Mouse (Mus musculus): ENCODE measurements around the gene Clec4f. TPM values are rescaled to one million over a fixed set of nuclear protein-coding genes. Genes with fewer than 3 reads are reported as not detected.
"Not testable (repeated sequence)": the region's sequence is repeated elsewhere in the genome, so short reads cannot be mapped to it uniquely, and the experiment has no call there.

Clec4f gene
- polyA plus RNA-seq, 1 experiment from 2014 or later: not detected

DNA sequence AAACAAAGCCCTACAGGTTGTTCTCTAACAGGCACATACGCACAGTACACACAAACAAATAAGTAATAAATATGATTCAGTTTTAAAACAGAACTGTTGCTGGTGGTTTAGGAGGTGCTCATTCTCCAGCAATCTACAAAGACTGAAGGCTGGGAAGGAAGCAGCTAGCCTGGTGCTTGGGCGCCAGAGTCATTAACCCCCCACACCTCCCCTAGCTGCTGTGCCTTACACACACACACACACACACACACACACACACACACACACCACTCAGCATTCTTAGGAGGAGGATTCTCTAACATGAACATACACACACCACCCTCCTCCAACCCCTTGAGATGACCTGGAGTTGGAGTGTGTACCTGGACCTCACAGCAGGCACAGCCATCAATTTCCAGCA lies 34.9 kb upstream of the Clec4f start:
- H3K27me3 ChIP-seq (ENCODE audit: low read depth, poor library complexity, severe bottlenecking): peaks cover 86% of the 10 kb centered on the region
- H3K27ac ChIP-seq: no peak overlapping the region
- no peak overlapping the region for H3K4me3 ChIP-seq
- WGBS: 51% methylated on average over 2 of the region's 2 CpGs
- no peaks in the 10 kb centered on the region for H3K36me3 ChIP-seq
- H3K9me3 ChIP-seq (replicated peaks): no peaks in the 10 kb centered on the region
- H3K4me1 ChIP-seq: peaks cover 17% of the 10 kb centered on the region
- no peak for DNase-seq (ENCODE audit: low spot score)

DNA sequence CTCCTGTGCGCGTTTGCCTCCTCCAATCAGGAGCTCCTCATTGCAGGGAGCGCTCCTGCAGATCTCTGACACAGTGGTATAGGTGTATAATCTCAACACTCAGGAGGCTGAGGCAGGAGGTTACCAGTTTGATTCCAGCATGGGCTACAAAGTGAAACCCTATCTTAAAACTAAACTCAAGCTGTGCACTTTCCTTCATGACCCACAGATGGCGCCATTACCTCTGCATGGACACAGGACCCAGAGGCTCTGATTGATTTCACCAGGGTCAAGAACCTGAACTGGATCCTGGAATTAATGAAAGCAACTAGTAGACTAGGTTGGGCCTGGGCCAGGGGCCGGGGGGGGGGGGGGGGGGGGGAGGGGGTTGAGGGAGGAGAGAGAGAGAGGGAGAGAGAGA lies 34.3 kb upstream of the Clec4f start:
- Histone ChIP-seq H3K4me3 (no peak overlapping the region), H3K4me1 (peaks cover 17% of the 10 kb centered on the region), H3K27me3 (ENCODE audit: low read depth, poor library complexity, severe bottlenecking) (peaks cover 80% of the 10 kb centered on the region), H3K36me3 (no peaks in the 10 kb centered on the region), H3K27ac (no peak overlapping the region), H3K9me3 (replicated peaks) (no peaks in the 10 kb centered on the region)
- DNase-seq (ENCODE audit: low spot score): peak; percentile 67
- 27% methylated on average over 4 of the region's 5 CpGs for WGBS

DNA sequence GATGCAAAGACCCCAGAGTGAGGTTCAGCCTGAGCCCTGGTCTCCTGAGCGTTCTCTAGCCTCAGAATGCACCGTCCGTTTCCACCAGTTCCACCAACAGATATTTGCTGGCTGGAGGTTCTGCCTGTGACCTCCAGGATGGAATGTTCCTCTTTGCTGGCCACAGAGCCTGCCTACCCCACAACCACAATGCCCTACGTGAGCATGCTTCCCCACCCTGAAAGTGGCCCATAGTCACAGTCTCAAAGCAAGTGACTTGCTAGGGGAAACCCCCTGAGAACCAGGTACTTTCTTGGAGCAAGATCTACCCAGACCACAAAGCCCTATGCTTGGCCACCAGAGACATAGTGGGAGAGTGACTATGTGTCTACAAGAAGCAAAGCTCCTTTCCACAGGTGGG lies 33.4 kb upstream of the Clec4f start:
- 84% methylated on average over 4 of the region's 4 CpGs for WGBS
- no peak for DNase-seq (ENCODE audit: low spot score)
- H3K27ac ChIP-seq: no peak overlapping the region
- H3K27me3 ChIP-seq (ENCODE audit: low read depth, poor library complexity, severe bottlenecking): peaks cover 71% of the 10 kb centered on the region
- peaks cover 17% of the 10 kb centered on the region for H3K4me1 ChIP-seq
- H3K36me3 ChIP-seq: no peaks in the 10 kb centered on the region
- no peaks in the 10 kb centered on the region for H3K9me3 ChIP-seq (replicated peaks)
- H3K4me3 ChIP-seq: no peak overlapping the region

DNA sequence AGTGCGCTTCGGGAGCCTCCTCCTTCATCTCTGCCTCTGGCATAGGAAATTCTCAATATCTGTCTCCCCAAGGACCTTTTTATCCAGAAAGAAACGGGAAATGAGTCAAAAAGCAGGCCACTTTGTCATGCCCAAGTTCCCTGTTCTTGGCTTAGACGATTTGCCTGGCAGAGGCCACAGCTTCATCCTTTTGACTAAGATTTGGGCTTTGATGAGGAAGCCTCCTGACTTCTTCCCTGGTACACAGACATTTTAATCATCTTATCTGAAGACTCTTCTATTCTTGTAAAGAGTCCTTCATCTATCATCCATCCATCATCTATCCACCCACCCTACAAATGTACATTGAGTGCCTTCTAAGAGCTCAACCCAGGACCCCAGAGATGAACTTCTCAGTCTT lies 21.8 kb upstream of the Clec4f start, which contains the start of gene Cd207:
TSS of gene Cd207 (minus strand) at position 101 of the 400 bp plus-strand sequence.
- DNase-seq (ENCODE audit: low spot score): no peak
- Histone ChIP-seq H3K36me3 (no peaks in the 10 kb centered on the region), H3K27ac (no peak within 1 kb of the TSS), H3K27me3 (ENCODE audit: low read depth, poor library complexity, severe bottlenecking) (peaks cover 8% of the 10 kb centered on the region; the same call in 1 of the 2 replicates), H3K4me3 (no peak within 1 kb of the TSS), H3K4me1 (no peaks in the 10 kb centered on the region), H3K9me3 (replicated peaks) (no peaks in the 10 kb centered on the region)
- WGBS: 80% methylated on average over 4 of the region's 4 CpGs

DNA sequence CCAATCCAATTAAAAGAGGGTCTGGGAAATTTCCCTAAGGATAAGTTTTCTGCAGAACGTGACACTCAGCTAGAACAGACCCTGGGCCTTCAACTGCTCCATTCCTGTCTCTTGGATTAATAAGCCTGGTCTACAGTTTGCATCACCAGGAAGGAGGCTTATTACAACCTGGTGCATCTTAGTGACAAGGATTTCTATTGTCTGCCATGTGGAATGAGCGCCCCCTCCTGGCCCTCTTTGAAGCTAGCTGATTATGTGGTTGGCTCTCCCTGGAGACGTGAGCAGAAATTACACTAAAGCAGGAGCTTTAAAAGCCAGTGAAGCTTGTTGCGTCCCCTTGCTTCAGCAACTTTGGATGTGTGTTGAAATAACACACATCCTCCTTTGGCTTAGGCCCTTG lies 17.4 kb upstream of the Clec4f start:
- WGBS: 11% methylated on average over 4 of the region's 4 CpGs
- Histone ChIP-seq H3K27me3 (ENCODE audit: low read depth, poor library complexity, severe bottlenecking) (no peaks in the 10 kb centered on the region), H3K27ac (no peak overlapping the region), H3K9me3 (replicated peaks) (no peaks in the 10 kb centered on the region), H3K4me1 (no peaks in the 10 kb centered on the region), H3K36me3 (no peaks in the 10 kb centered on the region), H3K4me3 (no peak overlapping the region)
- peak; percentile 88 for DNase-seq (ENCODE audit: low spot score)

DNA sequence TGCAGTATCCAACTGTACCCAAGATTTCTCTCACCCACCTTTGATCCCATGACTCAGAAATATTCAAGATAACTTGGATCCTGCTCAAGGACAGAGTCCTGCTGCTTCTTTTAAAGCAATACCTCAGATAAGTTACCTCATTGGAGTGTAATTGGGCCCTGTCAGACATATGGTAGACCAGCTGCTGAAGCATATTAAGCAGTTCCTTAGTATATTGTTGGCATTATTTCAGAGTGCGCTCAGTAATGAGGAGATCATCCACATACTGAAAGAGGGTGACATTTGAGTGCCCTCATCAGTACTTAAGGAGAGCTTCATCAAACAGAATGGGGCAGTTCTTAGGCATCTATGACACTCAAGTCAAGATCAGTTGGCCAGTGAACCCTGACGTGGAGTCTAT lies 9.0 kb upstream of the Clec4f start:
- WGBS: 95% methylated on average over 2 of the region's 2 CpGs
- no peaks in the 10 kb centered on the region for H3K9me3 ChIP-seq (replicated peaks)
- no peak overlapping the region for H3K4me3 ChIP-seq
- no peak overlapping the region for H3K27ac ChIP-seq
- no peaks in the 10 kb centered on the region for H3K36me3 ChIP-seq
- H3K4me1 ChIP-seq: no peaks in the 10 kb centered on the region
- no peak for DNase-seq (ENCODE audit: low spot score)
- no peaks in the 10 kb centered on the region for H3K27me3 ChIP-seq (ENCODE audit: low read depth, poor library complexity, severe bottlenecking)

DNA sequence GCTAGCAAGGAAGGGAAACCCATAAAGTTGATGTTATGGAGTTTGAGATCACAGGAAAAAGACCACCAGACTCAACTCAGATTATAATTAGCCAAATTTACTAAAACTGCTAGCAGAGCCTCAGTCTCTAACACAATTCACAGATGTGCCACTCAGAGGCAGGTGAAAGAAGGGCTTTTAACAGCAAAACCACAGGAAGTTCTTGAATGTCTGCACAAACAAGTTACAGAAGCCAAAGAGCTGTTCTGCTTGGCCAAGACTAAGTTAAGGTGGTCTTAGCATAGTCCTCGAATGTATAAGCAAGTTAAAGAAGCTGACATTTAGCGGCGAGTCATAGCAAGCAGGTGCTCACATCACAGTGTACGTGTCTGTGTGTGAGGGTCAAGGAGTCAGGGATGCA lies 4.8 kb upstream of the Clec4f start:
- Histone ChIP-seq H3K27me3 (ENCODE audit: low read depth, poor library complexity, severe bottlenecking) (0 out of 2 replicates have a peak, but pooled peaks cover 3% of the 10 kb centered on the region), H3K36me3 (no peaks in the 10 kb centered on the region), H3K4me1 (no peaks in the 10 kb centered on the region), H3K27ac (no peak overlapping the region), H3K9me3 (replicated peaks) (no peaks in the 10 kb centered on the region), H3K4me3 (no peak overlapping the region)
- WGBS: 85% methylated on average over 4 of the region's 4 CpGs
- no peak for DNase-seq (ENCODE audit: low spot score)

DNA sequence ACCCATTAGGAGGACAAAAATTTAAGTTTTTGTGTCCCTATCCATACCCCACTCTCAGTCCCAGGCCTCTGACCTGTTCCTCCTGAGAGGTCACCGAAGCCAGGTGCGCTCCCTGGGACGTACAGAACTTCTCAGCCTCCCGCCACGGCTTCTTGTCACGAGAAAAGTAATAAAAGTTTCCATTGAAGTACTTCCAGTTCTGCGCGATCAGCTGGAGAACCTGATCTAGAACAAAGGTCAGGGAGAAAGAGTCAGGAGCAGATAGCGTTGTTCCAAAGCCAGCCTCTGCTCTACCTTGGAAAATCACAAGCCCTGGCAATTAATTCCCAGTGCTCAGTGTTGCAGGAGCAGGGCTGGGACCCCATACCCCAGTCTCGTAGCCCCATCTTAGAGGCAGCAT lies 9.3 kb downstream of the Clec4f start:
- Histone ChIP-seq H3K4me3 (no peak overlapping the region), H3K4me1 (no peaks in the 10 kb centered on the region), H3K9me3 (replicated peaks) (no peaks in the 10 kb centered on the region), H3K36me3 (no peaks in the 10 kb centered on the region), H3K27me3 (ENCODE audit: low read depth, poor library complexity, severe bottlenecking) (no peaks in the 10 kb centered on the region), H3K27ac (no peak overlapping the region)
- no peak for DNase-seq (ENCODE audit: low spot score)
- WGBS: 92% methylated on average over 10 of the region's 10 CpGs

DNA sequence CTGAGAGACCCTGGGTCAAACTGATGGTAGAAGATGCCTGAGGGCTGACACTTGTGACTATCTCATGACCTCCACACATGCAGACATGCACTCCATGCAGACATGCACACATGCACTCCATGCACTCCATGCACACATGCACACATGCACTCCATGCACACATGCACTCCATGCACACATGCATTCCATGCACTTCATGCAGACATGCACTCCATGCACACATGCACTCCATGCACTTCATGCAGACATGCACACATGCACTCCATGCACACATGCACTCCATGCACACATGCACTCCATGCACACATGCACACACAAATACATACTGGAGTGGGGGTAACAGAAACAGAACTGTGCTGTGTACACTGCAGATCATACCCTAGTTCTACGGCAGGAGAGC lies 20.7 kb downstream of the Clec4f start:
- H3K27me3 ChIP-seq (ENCODE audit: low read depth, poor library complexity, severe bottlenecking): no peaks in the 10 kb centered on the region
- H3K9me3 ChIP-seq (replicated peaks): no peaks in the 10 kb centered on the region
- H3K4me1 ChIP-seq: peaks cover 9% of the 10 kb centered on the region
- H3K4me3 ChIP-seq: no peak overlapping the region
- DNase-seq (ENCODE audit: low spot score): no peak
- H3K36me3 ChIP-seq: no peaks in the 10 kb centered on the region
- no peak overlapping the region for H3K27ac ChIP-seq
- 81% methylated on average over 1 of the region's 1 CpGs for WGBS

DNA sequence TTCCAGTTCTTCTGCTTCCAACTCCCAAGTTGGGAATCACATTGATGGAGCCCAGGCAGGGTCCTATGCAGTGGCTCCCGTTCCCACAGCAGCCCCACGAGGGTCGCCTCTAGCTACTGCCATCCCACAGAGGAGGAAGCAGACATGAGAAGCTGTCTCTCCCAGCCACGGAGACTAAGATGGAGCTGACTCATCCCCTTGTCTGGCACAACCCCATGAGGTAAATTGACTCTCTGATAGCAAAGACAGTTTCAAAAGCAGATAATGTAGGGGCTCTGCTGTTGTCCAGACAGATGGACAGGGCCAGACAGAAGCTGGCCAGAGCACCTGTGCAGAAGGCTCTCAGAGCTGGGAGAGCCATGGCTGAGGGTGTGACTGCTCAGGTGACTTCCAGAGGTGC lies 21.4 kb downstream of the Clec4f start:
- not testable (repeated sequence) for H3K9me3 ChIP-seq (replicated peaks); DNase-seq (ENCODE audit: low spot score); H3K27me3 ChIP-seq (ENCODE audit: low read depth, poor library complexity, severe bottlenecking); H3K27ac ChIP-seq; H3K4me1 ChIP-seq; H3K4me3 ChIP-seq; H3K36me3 ChIP-seq
- 77% methylated on average over 4 of the region's 4 CpGs for WGBS

DNA sequence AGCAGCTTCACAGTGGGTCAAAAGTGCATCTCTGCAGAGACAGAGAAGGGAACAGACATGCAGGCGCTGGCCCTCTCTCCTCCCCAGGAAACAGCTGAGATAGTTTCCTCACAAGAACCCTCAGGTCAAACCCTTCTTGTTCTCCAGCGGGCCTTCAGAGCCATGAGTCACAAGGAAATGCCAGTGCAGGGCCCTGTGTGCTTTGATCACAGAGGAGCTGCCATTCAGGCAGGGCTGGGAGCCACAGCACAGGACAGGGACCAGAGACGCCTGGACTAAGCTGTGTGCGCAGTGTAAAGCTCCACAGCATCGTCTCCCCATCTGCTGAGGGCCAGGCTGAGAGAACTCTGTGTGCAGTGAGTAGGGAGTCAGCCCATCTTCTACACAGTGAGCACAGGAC lies 21.9 kb downstream of the Clec4f start:
- H3K4me1 ChIP-seq; H3K36me3 ChIP-seq; H3K4me3 ChIP-seq; H3K9me3 ChIP-seq (replicated peaks); H3K27me3 ChIP-seq (ENCODE audit: low read depth, poor library complexity, severe bottlenecking); DNase-seq (ENCODE audit: low spot score); H3K27ac ChIP-seq: not testable (repeated sequence)
- WGBS: 18% methylated on average over 5 of the region's 5 CpGs

DNA sequence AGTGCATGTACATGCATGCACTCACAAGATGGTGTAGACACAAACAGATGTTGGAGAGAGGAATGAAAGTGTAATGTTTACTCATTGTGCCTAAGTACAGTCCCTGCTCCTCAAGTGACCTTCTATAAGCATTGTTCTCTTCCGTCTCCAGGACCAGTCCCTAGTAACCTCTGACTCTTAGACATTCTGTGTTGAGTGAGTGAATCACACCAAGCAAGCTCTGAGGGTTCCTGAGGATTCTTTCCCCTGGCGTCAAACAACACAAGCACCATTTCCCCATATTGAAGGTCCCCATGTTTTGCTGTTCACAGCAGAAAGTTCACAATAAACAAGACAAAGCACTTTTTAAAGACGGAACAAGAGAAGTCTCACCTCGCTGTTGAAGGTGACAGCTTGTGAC lies 24.2 kb downstream of the Clec4f start:
- DNase-seq (ENCODE audit: low spot score): no peak
- Histone ChIP-seq H3K4me1 (peaks cover 9% of the 10 kb centered on the region), H3K4me3 (no peak overlapping the region), H3K36me3 (no peaks in the 10 kb centered on the region), H3K9me3 (replicated peaks) (no peaks in the 10 kb centered on the region), H3K27ac (no peak overlapping the region), H3K27me3 (ENCODE audit: low read depth, poor library complexity, severe bottlenecking) (no peaks in the 10 kb centered on the region)
- WGBS: 86% methylated on average over 4 of the region's 4 CpGs

DNA sequence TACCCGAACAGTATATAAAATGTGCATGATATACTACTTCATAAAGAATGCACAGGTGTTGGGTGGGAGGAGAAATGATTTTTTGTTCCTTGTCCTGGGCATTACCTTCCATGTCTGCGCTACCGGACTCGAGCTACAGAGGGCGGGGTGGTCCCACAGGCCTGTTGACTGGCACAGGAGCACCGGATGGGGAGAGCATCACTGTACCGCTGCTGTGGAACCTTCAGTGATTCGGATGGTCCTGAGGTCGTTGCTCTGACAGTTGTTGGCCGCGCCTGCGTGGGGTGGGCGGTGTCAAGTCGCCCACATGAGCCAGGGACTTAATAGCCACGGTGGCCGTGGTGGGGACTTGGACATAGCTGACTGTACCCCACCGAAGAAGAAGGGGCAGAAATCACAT lies 29.2 kb downstream of the Clec4f start:
- DNase-seq (ENCODE audit: low spot score): peak; percentile 30
- Histone ChIP-seq H3K9me3 (replicated peaks) (no peaks in the 10 kb centered on the region), H3K4me1 (no peaks in the 10 kb centered on the region), H3K36me3 (no peaks in the 10 kb centered on the region), H3K27me3 (ENCODE audit: low read depth, poor library complexity, severe bottlenecking) (no peaks in the 10 kb centered on the region), H3K27ac (no peak overlapping the region), H3K4me3 (no peak overlapping the region)
- 62% methylated on average over 17 of the region's 17 CpGs for WGBS

DNA sequence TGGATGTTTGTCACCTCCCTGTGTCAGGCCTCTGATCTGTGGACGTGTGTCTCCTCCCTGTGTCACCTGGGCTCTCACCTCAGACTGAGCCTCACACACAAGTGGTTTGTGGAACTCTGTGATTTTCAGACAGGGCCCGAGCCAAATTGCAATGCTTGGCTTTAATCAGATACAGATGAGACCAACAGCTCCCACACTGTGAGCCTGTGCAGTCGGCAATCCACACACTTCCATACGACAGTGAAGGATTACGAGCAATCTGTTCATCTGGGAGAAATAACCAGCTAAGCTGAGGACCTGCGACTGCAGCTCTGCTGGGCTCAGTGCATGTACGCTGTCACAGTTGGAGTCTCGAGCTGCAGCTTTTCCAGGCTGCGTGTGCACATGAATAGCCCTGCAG lies 36.0 kb downstream of the Clec4f start:
- peak; percentile 41 for DNase-seq (ENCODE audit: low spot score)

More for the DNA sequence above, 36.0 kb downstream of the Clec4f start:
- Histone ChIP-seq H3K27me3 (ENCODE audit: low read depth, poor library complexity, severe bottlenecking) (no peaks in the 10 kb centered on the region), H3K36me3 (no peaks in the 10 kb centered on the region), H3K4me3 (no peak overlapping the region), H3K4me1 (peaks cover 22% of the 10 kb centered on the region), H3K9me3 (replicated peaks) (no peaks in the 10 kb centered on the region), H3K27ac (peak overlapping the region; percentile 12; the same call in 1 of the 2 replicates)
- 28% methylated on average over 9 of the region's 9 CpGs for WGBS
